Mouse (Mus musculus) heart, adult 9 months (tissue): ENCODE measurements around the gene Csf3r.

Experiments
- DNase-seq, 2 experiments: peaks; one replicate each; pipeline ENCODE4 v3.0.0; 2022; ENCODE audit warnings: low spot score in 2 of 2

Csf3r gene

GRCm38 (mm10) chr4:126057207-126058133 is 33.1 kb downstream of the Csf3r start:
- no peak for DNase-seq

- peak; percentile 90 to 95 for DNase-seq
These were observed 34.0 kb downstream of the Csf3r start, which contains the start of gene Oscp1 for GRCm38 (mm10) chr4:126058134-126058996. Oscp1 (plus strand) TSS chr4:126058565.

GRCm38 (mm10) chr4:126058997-126059362 is 34.6 kb downstream of the Csf3r start:
- DNase-seq: no peak

GRCm38 (mm10) chr4:126062856-126063255 is 38.5 kb downstream of the Csf3r start:
- DNase-seq: no peak

- no peak for DNase-seq
These were observed 40.9 kb downstream of the Csf3r start for GRCm38 (mm10) chr4:126065241-126065640.

GRCm38 (mm10) chr4:126067401-126068077 is 43.2 kb downstream of the Csf3r start:
- peak in 1 of 2 experiments; percentile 53 for DNase-seq

- no peak for DNase-seq
These were observed 44.5 kb downstream of the Csf3r start for GRCm38 (mm10) chr4:126068842-126069241.

- no peak for DNase-seq
These were observed 53.5 kb downstream of the Csf3r start for GRCm38 (mm10) chr4:126077833-126078232.

GRCm38 (mm10) chr4:126079266-126079665 is 54.9 kb downstream of the Csf3r start:
- DNase-seq: no peak

- no peak for DNase-seq
These were observed 57.3 kb downstream of the Csf3r start for GRCm38 (mm10) chr4:126081601-126082000.

- no peak for DNase-seq
These were observed 58.7 kb downstream of the Csf3r start for GRCm38 (mm10) chr4:126083021-126083420.

- no peak for DNase-seq
These were observed 60.0 kb downstream of the Csf3r start for GRCm38 (mm10) chr4:126084382-126084781.

- DNase-seq: peak; percentile 81 to 82
These were observed 61.7 kb downstream of the Csf3r start for GRCm38 (mm10) chr4:126085996-126086576.

GRCm38 (mm10) chr4:126090101-126090847 is 65.9 kb downstream of the Csf3r start:
- DNase-seq: no peak

GRCm38 (mm10) chr4:126090848-126091124 is 66.4 kb downstream of the Csf3r start:
- DNase-seq: no peak

GRCm38 (mm10) chr4:126091873-126092272 is 67.5 kb downstream of the Csf3r start:
- no peak for DNase-seq
